Mouse (Mus musculus) heart, postnatal 0 days (tissue): ENCODE data around the gene Atp6v1g2.

Experiments used
- CTCF ChIP-seq: IDR thresholded peaks from 2 replicates; pipeline ENCODE4 v1.5.1; 2016; ENCODE audit warnings: antibody characterized with exemption, control low read depth, low read depth
- EP300 ChIP-seq: IDR thresholded peaks from 2 replicates; pipeline ENCODE4 v1.6.1; 2016; ENCODE audit warnings: antibody characterized with exemption, low read depth

- peak; percentile 94 for TF ChIP-seq CTCF
- no peak for TF ChIP-seq EP300
Observed at GRCm38 (mm10) chr17:35257824-35258491, 24.5 kb downstream of the Atp6v1g2 start.
